Mouse (Mus musculus) ES-E14 (cell line): ENCODE measurements around the gene Trip10.

ENCODE experiments used
- HCFC1 ChIP-seq: IDR thresholded peaks from 2 replicates; pipeline ENCODE4 v1.6.1; 2012; ENCODE audit warnings: low read length, inconsistent platforms, borderline replicate concordance; ENCODE audit not compliant: insufficient read depth
- MAFK ChIP-seq: IDR thresholded peaks from 2 replicates; pipeline ENCODE4 v1.6.1; 2014; ENCODE audit warnings: mild to moderate bottlenecking, low read depth, low read length, inconsistent platforms; ENCODE audit not compliant: insufficient read depth
- ZNF384 ChIP-seq: IDR thresholded peaks from 2 replicates; pipeline ENCODE4 v1.6.1; 2012; ENCODE audit warnings: low read depth, low read length, inconsistent platforms

- TF ChIP-seq ZNF384 (no peak), MAFK (no peak), HCFC1 (no peak)
Measured at GRCm38 (mm10) chr17:57201841-57202724, 47.2 kb upstream of the Trip10 start.
